Mouse (Mus musculus): Measurements from ENCODE around the gene Sdk1. TPM values are rescaled to one million over a fixed set of nuclear protein-coding genes. Genes with fewer than 3 reads are reported as not detected.

Sdk1 gene
- total RNA-seq, 1 experiment, result 1.2 TPM

DNA sequence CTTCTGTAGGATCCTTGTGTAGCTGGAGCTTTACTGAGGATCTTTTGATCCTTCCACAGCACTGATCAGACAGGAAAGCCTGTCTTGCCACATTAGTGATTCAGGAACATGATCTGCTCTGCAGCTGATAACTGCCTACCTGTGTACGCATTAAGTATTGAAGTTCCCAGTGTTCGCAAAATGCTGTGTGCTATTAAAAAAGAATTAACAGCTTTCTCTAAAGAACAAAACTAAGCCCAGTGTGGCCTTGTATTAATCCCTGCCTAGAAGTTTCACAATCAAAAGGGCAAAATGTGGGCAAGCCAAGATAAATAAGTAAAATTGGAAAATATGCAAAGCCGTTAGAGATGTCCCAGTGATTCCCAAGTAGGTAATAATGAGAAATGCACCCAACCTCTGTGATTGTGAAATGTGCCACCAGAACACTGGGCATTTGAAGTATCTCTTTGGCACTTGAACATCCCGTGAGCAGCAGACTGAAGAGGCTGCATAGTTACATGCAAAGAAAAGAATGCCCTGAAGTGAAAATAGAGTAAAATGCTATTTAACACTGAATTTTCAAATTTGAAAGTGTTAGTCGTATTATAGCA, 141.1 kb downstream of the Sdk1 start:
- H3K4me3 ChIP-seq (ENCODE audit: insufficient read depth in 1 of 2, low read depth in 1 of 2, low read length in 2 of 2, poor library complexity in 1 of 2, severe bottlenecking in 1 of 2), result no peak overlapping the region
- DNase-seq (ENCODE audit: low read depth, low spot score), result no peak
- no peak overlapping the region for H3K27ac ChIP-seq (ENCODE audit: insufficient read depth, low read depth, low read length, poor library complexity, severe bottlenecking)
- in situ Hi-C loops (cut with MboI; ENCODE audit: low sequenced_read_pairs in 2 of 2, unreplicated experiment in 2 of 2), result no loop called here
- TF ChIP-seq HCFC1 (IDR thresholded peaks at IDR 0.05; ENCODE audit: borderline replicate concordance, insufficient read depth, low read length) (no peak), CHD2 (IDR thresholded peaks at IDR 0.05; ENCODE audit: low read depth, low read length) (no peak), MAFK (IDR thresholded peaks at IDR 0.05; ENCODE audit: insufficient read depth, low read depth, low read length) (no peak), ZC3H11A (IDR thresholded peaks at IDR 0.05; ENCODE audit: borderline replicate concordance, low read depth, low read length) (no peak), ZNF384 (IDR thresholded peaks at IDR 0.05; ENCODE audit: low read depth, low read length) (no peak)
- H3K9me3 ChIP-seq (ENCODE audit: control insufficient read depth, insufficient read depth, low read depth, low read length), result no peaks in the 10 kb centered on the region
- no peaks in the 10 kb centered on the region for H3K4me1 ChIP-seq (ENCODE audit: control insufficient read depth in 2 of 2, insufficient read depth in 2 of 2, low read length in 2 of 2, poor library complexity in 1 of 2)
- no peaks in the 10 kb centered on the region for H3K36me3 ChIP-seq (ENCODE audit: control insufficient read depth, insufficient read depth, low read length, poor library complexity, severe bottlenecking)
- no peak overlapping the region for H3K9ac ChIP-seq (ENCODE audit: insufficient read depth, low read depth, low read length, poor library complexity, severe bottlenecking)

DNA sequence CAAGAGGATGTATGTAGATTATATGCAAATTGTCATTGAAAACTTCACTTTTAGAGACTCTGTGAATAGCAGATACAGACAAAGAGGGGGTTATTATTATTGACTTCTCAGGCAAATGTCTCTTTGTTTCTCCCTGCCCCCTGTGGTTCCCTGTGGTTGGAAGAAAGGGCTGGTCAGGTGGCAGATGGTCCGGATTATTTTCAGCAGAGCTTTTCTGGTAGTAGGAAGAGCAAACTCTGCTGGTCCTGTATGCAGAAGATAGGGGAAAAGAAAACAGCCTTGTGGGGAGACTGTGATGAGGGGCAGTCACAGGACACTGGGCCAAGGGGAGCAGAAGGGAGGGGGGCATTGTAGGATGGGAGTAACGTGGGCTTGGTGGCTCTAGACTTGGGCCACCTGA, 147.2 kb downstream of the Sdk1 start:
- Histone ChIP-seq H3K9me3 (ENCODE audit: control insufficient read depth, insufficient read depth, low read depth, low read length) (no peaks in the 10 kb centered on the region), H3K4me3 (ENCODE audit: insufficient read depth in 1 of 2, low read depth in 1 of 2, low read length in 2 of 2, poor library complexity in 1 of 2, severe bottlenecking in 1 of 2) (no peak overlapping the region), H3K36me3 (ENCODE audit: control insufficient read depth, insufficient read depth, low read length, poor library complexity, severe bottlenecking) (no peaks in the 10 kb centered on the region), H3K27ac (ENCODE audit: insufficient read depth, low read depth, low read length, poor library complexity, severe bottlenecking) (no peak overlapping the region), H3K9ac (ENCODE audit: insufficient read depth, low read depth, low read length, poor library complexity, severe bottlenecking) (no peak overlapping the region), H3K4me1 (ENCODE audit: control insufficient read depth in 2 of 2, insufficient read depth in 2 of 2, low read length in 2 of 2, poor library complexity in 1 of 2) (peaks cover 0 to 3% of the 10 kb centered on the region in 2 experiments; a peak in 1 of 4 replicates)
- TF ChIP-seq ZC3H11A (IDR thresholded peaks at IDR 0.05; ENCODE audit: borderline replicate concordance, low read depth, low read length) (no peak), HCFC1 (IDR thresholded peaks at IDR 0.05; ENCODE audit: borderline replicate concordance, insufficient read depth, low read length) (no peak), MAFK (IDR thresholded peaks at IDR 0.05; ENCODE audit: insufficient read depth, low read depth, low read length) (no peak), ZNF384 (IDR thresholded peaks at IDR 0.05; ENCODE audit: low read depth, low read length) (no peak), CHD2 (IDR thresholded peaks at IDR 0.05; ENCODE audit: low read depth, low read length) (no peak)
- DNase-seq (ENCODE audit: low read depth, low spot score), result no peak
- in situ Hi-C loops (cut with MboI; ENCODE audit: low sequenced_read_pairs in 2 of 2, unreplicated experiment in 2 of 2), result no loop called here

GRCm38 (mm10) chr5:141390541-141390940, 149.3 kb downstream of the Sdk1 start:
- Histone ChIP-seq H3K36me3 (ENCODE audit: control insufficient read depth, insufficient read depth, low read length, poor library complexity, severe bottlenecking) (no peaks in the 10 kb centered on the region), H3K4me3 (ENCODE audit: insufficient read depth in 1 of 2, low read depth in 1 of 2, low read length in 2 of 2, poor library complexity in 1 of 2, severe bottlenecking in 1 of 2) (no peak overlapping the region), H3K9me3 (ENCODE audit: control insufficient read depth, insufficient read depth, low read depth, low read length) (no peaks in the 10 kb centered on the region), H3K4me1 (ENCODE audit: control insufficient read depth in 2 of 2, insufficient read depth in 2 of 2, low read length in 2 of 2, poor library complexity in 1 of 2) (peaks cover 0 to 5% of the 10 kb centered on the region in 2 experiments; a peak in 1 of 4 replicates), H3K9ac (ENCODE audit: insufficient read depth, low read depth, low read length, poor library complexity, severe bottlenecking) (no peak overlapping the region), H3K27ac (ENCODE audit: insufficient read depth, low read depth, low read length, poor library complexity, severe bottlenecking) (no peak overlapping the region)
- DNase-seq (ENCODE audit: low read depth, low spot score), result no peak
- no peak for TF ChIP-seq HCFC1 (IDR thresholded peaks at IDR 0.05; ENCODE audit: borderline replicate concordance, insufficient read depth, low read length)
- no peak for TF ChIP-seq ZC3H11A (IDR thresholded peaks at IDR 0.05; ENCODE audit: borderline replicate concordance, low read depth, low read length)
- TF ChIP-seq CHD2 (IDR thresholded peaks at IDR 0.05; ENCODE audit: low read depth, low read length), result no peak
- no peak for TF ChIP-seq ZNF384 (IDR thresholded peaks at IDR 0.05; ENCODE audit: low read depth, low read length)
- in situ Hi-C loops (cut with MboI; ENCODE audit: low sequenced_read_pairs in 2 of 2, unreplicated experiment in 2 of 2), result no loop called here

GRCm38 (mm10) chr5:141391153-141391552, 149.9 kb downstream of the Sdk1 start:
- no peaks in the 10 kb centered on the region for H3K9me3 ChIP-seq (ENCODE audit: control insufficient read depth, insufficient read depth, low read depth, low read length)
- in situ Hi-C loops (cut with MboI; ENCODE audit: low sequenced_read_pairs in 2 of 2, unreplicated experiment in 2 of 2), result no loop called here
- TF ChIP-seq HCFC1 (IDR thresholded peaks at IDR 0.05; ENCODE audit: borderline replicate concordance, insufficient read depth, low read length) (no peak), CHD2 (IDR thresholded peaks at IDR 0.05; ENCODE audit: low read depth, low read length) (no peak), ZNF384 (IDR thresholded peaks at IDR 0.05; ENCODE audit: low read depth, low read length) (no peak), ZC3H11A (IDR thresholded peaks at IDR 0.05; ENCODE audit: borderline replicate concordance, low read depth, low read length) (no peak), MAFK (IDR thresholded peaks at IDR 0.05; ENCODE audit: insufficient read depth, low read depth, low read length) (no peak)

More at GRCm38 (mm10) chr5:141391153-141391552, 149.9 kb downstream of the Sdk1 start:
- no peaks in the 10 kb centered on the region for H3K36me3 ChIP-seq (ENCODE audit: control insufficient read depth, insufficient read depth, low read length, poor library complexity, severe bottlenecking)
- no peak overlapping the region for H3K9ac ChIP-seq (ENCODE audit: insufficient read depth, low read depth, low read length, poor library complexity, severe bottlenecking)
- H3K27ac ChIP-seq (ENCODE audit: insufficient read depth, low read depth, low read length, poor library complexity, severe bottlenecking), result no peak overlapping the region
- peaks cover 0 to 5% of the 10 kb centered on the region in 2 experiments; a peak in 1 of 4 replicates for H3K4me1 ChIP-seq (ENCODE audit: control insufficient read depth in 2 of 2, insufficient read depth in 2 of 2, low read length in 2 of 2, poor library complexity in 1 of 2)
- DNase-seq (ENCODE audit: low read depth, low spot score), result no peak
- no peak overlapping the region for H3K4me3 ChIP-seq (ENCODE audit: insufficient read depth in 1 of 2, low read depth in 1 of 2, low read length in 2 of 2, poor library complexity in 1 of 2, severe bottlenecking in 1 of 2)
